Mouse (Mus musculus): Measurements from ENCODE around the gene C3.

Gene C3

GRCm38 (mm10) chr17:57227468-57227867 is 468 bp downstream of the C3 start:
- ATAC-seq (ENCODE audit: insufficient number of reproducible peaks, low FRiP score, low TSS enrichment), result no peak

- no peak for ATAC-seq (ENCODE audit: insufficient number of reproducible peaks, low FRiP score, low TSS enrichment)
Observed at GRCm38 (mm10) chr17:57223313-57223712, 4.6 kb downstream of the C3 start.

- ATAC-seq (ENCODE audit: insufficient number of reproducible peaks, low FRiP score, low TSS enrichment), result no peak
Observed at GRCm38 (mm10) chr17:57221911-57222310, 6.0 kb downstream of the C3 start.

GRCm38 (mm10) chr17:57219884-57220207 is 8.1 kb downstream of the C3 start:
- ATAC-seq (ENCODE audit: insufficient number of reproducible peaks, low FRiP score, low TSS enrichment), result no peak

- no peak for ATAC-seq (ENCODE audit: insufficient number of reproducible peaks, low FRiP score, low TSS enrichment)
Observed at GRCm38 (mm10) chr17:57219167-57219883, 8.6 kb downstream of the C3 start.

- no peak for ATAC-seq (ENCODE audit: insufficient number of reproducible peaks, low FRiP score, low TSS enrichment)
Observed at GRCm38 (mm10) chr17:57218335-57218900, 9.5 kb downstream of the C3 start.

- no peak for ATAC-seq (ENCODE audit: insufficient number of reproducible peaks, low FRiP score, low TSS enrichment)
Observed at GRCm38 (mm10) chr17:57214676-57215387, 13.1 kb downstream of the C3 start.

GRCm38 (mm10) chr17:57211501-57211900 is 16.4 kb downstream of the C3 start:
- no peak for ATAC-seq (ENCODE audit: insufficient number of reproducible peaks, low FRiP score, low TSS enrichment)

- no peak for ATAC-seq (ENCODE audit: insufficient number of reproducible peaks, low FRiP score, low TSS enrichment)
Observed at GRCm38 (mm10) chr17:57209330-57209729, 18.6 kb downstream of the C3 start.

GRCm38 (mm10) chr17:57207938-57208337 is 20.0 kb downstream of the C3 start:
- no peak for ATAC-seq (ENCODE audit: insufficient number of reproducible peaks, low FRiP score, low TSS enrichment)

GRCm38 (mm10) chr17:57201841-57202724 is 25.9 kb downstream of the C3 start:
- no peak for ATAC-seq (ENCODE audit: insufficient number of reproducible peaks, low FRiP score, low TSS enrichment)

- no peak for ATAC-seq (ENCODE audit: insufficient number of reproducible peaks, low FRiP score, low TSS enrichment)
Observed at GRCm38 (mm10) chr17:57198252-57198651, 29.7 kb downstream of the C3 start.

GRCm38 (mm10) chr17:57195326-57196010 is 32.5 kb downstream of the C3 start:
- no peak for ATAC-seq (ENCODE audit: insufficient number of reproducible peaks, low FRiP score, low TSS enrichment)

GRCm38 (mm10) chr17:57194771-57195170 is 33.2 kb downstream of the C3 start:
- no peak for ATAC-seq (ENCODE audit: insufficient number of reproducible peaks, low FRiP score, low TSS enrichment)

GRCm38 (mm10) chr17:57194041-57194507 is 33.9 kb downstream of the C3 start, which contains the start of gene Tnfsf14:
Gene Tnfsf14 (minus strand): TSS chr17:57194177.
- ATAC-seq (ENCODE audit: insufficient number of reproducible peaks, low FRiP score, low TSS enrichment), result no peak

- ATAC-seq (ENCODE audit: insufficient number of reproducible peaks, low FRiP score, low TSS enrichment), result no peak
Observed at GRCm38 (mm10) chr17:57188510-57189192, 39.3 kb downstream of the C3 start.

GRCm38 (mm10) chr17:57185641-57186040 is 42.3 kb downstream of the C3 start:
- no peak for ATAC-seq (ENCODE audit: insufficient number of reproducible peaks, low FRiP score, low TSS enrichment)

- no peak for ATAC-seq (ENCODE audit: insufficient number of reproducible peaks, low FRiP score, low TSS enrichment)
Observed at GRCm38 (mm10) chr17:57182871-57183270, 45.1 kb downstream of the C3 start.

- ATAC-seq (ENCODE audit: insufficient number of reproducible peaks, low FRiP score, low TSS enrichment), result no peak
Observed at GRCm38 (mm10) chr17:57180363-57180762, 47.6 kb downstream of the C3 start.
